Mouse (Mus musculus): ENCODE measurements at regions not wholly inside any gene's neighbourhood (a gene's known extent, or its start where the extent isn't known, plus 50 kb on each side); places are given as distances from the start of the nearest gene placed in this dataset.

DNA sequence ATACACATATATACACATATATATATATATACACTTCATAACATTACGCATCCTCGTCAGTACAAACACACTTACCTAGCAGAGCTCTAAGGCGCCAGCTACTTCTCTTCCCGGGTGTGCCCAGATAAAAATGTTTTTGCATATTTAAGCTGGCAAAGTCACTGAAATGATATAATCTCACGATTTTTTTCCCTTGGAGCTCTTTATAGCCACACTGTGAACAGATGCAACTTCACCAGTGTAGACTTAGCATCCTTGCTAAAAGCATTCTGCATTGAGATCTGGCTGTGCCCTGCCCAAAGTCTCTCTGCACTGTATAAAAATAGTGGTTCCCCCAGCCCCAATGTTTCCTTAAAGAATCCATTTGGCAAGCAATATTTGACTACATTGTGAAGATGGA, 143.5 kb downstream of the Ddx11 start:
- no peaks in the 10 kb centered on the region for H3K27me3 ChIP-seq (replicated peaks)
- H3K4me2 ChIP-seq (replicated peaks): no peak overlapping the region
- no peaks in the 10 kb centered on the region for H3K36me3 ChIP-seq
- H3K9ac ChIP-seq: no peak overlapping the region
- no peak overlapping the region for H3K4me3 ChIP-seq (replicated peaks)
- no peak overlapping the region for H3K27ac ChIP-seq
- no peaks in the 10 kb centered on the region for H3K9me3 ChIP-seq
- no peak for ATAC-seq
- 0 out of 2 replicates have a peak, but pooled peaks cover 4% of the 10 kb centered on the region for H3K4me1 ChIP-seq (replicated peaks)
- 83% methylated on average over 5 of the region's 5 CpGs for WGBS

DNA sequence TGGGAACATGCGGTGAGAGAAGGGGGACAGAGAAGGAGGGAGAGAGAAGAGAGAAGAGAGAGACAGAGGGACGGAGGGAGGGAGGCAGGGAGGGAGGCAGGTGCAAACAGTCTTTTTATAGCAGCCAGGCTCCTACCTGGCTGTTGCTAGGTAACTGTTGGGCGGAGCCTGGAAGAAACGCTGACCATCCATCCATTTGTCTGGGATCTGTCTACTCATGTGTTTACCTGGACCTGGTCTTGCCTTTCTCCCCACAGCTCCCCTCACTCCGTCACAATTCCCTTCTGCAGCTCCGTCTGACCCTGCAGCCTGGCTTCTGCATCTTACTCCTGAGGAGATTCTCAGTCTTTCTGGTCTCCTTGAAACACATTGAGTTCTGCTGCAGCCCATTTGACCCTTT, 144.5 kb downstream of the Ddx11 start:
- Histone ChIP-seq H3K4me1 (replicated peaks) (0 out of 2 replicates have a peak, but pooled peaks cover 4% of the 10 kb centered on the region), H3K27me3 (replicated peaks) (no peaks in the 10 kb centered on the region), H3K4me3 (replicated peaks) (no peak overlapping the region), H3K27ac (no peak overlapping the region), H3K36me3 (no peaks in the 10 kb centered on the region), H3K9ac (no peak overlapping the region), H3K9me3 (no peaks in the 10 kb centered on the region), H3K4me2 (replicated peaks) (no peak overlapping the region)
- WGBS: 32% methylated on average over 6 of the region's 6 CpGs
- no peak; the same call in 1 of the 2 replicates for ATAC-seq

DNA sequence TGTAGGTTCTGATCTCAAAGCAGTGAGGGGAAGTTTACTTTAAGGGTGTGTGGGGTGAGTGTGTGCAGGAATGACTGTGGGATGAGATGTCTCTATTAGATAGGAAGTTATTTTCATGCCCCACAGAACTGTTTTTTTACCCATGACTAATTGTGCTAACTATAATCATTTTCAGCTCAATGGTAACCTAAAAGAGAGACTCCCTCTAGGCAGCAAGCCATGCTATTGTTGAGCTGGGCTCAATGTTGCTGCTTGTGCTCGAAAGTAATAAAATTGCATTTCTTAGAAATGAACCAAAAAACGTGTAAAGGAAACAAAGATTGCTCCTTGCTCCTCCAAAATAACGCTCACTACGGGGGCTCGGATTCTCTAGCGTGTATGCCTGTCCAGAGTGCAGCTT, 146.2 kb downstream of the Ddx11 start:
- 61% methylated on average over 6 of the region's 6 CpGs for WGBS
- Histone ChIP-seq H3K9ac (no peak overlapping the region), H3K4me2 (replicated peaks) (no peak overlapping the region), H3K27ac (no peak overlapping the region), H3K9me3 (no peaks in the 10 kb centered on the region), H3K27me3 (replicated peaks) (no peaks in the 10 kb centered on the region), H3K4me1 (replicated peaks) (0 out of 2 replicates have a peak, but pooled peaks cover 4% of the 10 kb centered on the region), H3K36me3 (no peaks in the 10 kb centered on the region), H3K4me3 (replicated peaks) (no peak overlapping the region)
- ATAC-seq: no peak

DNA sequence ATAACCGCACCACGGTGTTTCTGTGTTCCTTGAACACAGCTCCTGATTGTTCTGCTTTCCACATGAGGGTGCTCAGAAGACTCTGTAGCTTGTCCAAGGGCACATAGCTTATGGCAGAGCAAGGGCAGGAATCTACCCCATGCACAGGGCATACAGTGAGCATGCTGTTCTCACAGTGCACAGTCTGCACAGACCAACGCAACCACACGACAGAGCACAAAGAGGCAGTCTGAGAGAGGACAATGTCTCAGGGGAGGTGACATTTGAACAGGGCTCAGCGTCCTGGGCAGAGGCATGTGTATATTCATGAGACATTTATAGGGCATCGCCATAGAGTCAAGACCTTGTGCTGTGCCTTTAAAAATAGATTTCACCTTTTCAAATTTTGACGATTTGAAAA, 148.6 kb downstream of the Ddx11 start:
- no peaks in the 10 kb centered on the region for H3K9me3 ChIP-seq
- ATAC-seq: no peak
- H3K4me2 ChIP-seq (replicated peaks): no peak overlapping the region
- no peak overlapping the region for H3K4me3 ChIP-seq (replicated peaks)
- no peak overlapping the region for H3K9ac ChIP-seq
- no peaks in the 10 kb centered on the region for H3K36me3 ChIP-seq
- 0 out of 2 replicates have a peak, but pooled peaks cover 4% of the 10 kb centered on the region for H3K4me1 ChIP-seq (replicated peaks)
- no peak overlapping the region for H3K27ac ChIP-seq
- WGBS: 88% methylated on average over 7 of the region's 7 CpGs
- H3K27me3 ChIP-seq (replicated peaks): no peaks in the 10 kb centered on the region

GRCm38 (mm10) chr17:66276778-66277177, 153.5 kb downstream of the Ddx11 start:
- Histone ChIP-seq H3K36me3 (no peaks in the 10 kb centered on the region), H3K9me3 (no peaks in the 10 kb centered on the region), H3K27ac (no peak overlapping the region), H3K9ac (no peak overlapping the region), H3K27me3 (replicated peaks) (no peaks in the 10 kb centered on the region), H3K4me1 (replicated peaks) (no peaks in the 10 kb centered on the region), H3K4me2 (replicated peaks) (no peak overlapping the region), H3K4me3 (replicated peaks) (no peak overlapping the region)
- 55% methylated on average over 13 of the region's 13 CpGs for WGBS
- no peak for ATAC-seq

GRCm38 (mm10) chr17:66278037-66278436, 154.7 kb downstream of the Ddx11 start:
- H3K27me3 ChIP-seq (replicated peaks): no peaks in the 10 kb centered on the region
- ATAC-seq: no peak
- WGBS: 80% methylated on average over 5 of the region's 5 CpGs
- H3K4me3 ChIP-seq (replicated peaks): no peak overlapping the region
- H3K36me3 ChIP-seq: no peaks in the 10 kb centered on the region
- H3K9ac ChIP-seq: no peak overlapping the region
- no peaks in the 10 kb centered on the region for H3K4me1 ChIP-seq (replicated peaks)
- H3K9me3 ChIP-seq: no peaks in the 10 kb centered on the region
- H3K4me2 ChIP-seq (replicated peaks): no peak overlapping the region
- H3K27ac ChIP-seq: no peak overlapping the region

DNA sequence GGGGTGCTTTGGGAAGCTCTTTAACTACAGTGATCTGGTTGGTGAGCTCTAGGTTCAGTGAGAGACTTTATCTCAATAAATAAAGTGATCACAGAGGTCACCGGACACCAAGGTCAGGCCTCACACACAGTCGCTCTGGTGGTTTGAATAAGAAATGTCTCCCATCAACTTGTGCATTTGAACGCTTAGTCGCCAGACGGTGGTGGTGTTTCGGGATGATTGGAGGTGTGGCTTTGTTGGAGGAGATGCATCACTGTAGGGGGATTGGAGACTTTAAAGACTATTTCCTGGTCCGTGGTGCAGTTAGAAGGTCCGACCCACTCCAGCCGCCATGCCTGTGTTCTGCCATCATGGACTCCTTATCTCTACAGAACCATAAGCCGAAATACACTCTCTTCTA, 162.0 kb downstream of the Ddx11 start:
- no peak for ATAC-seq
- Histone ChIP-seq H3K4me2 (replicated peaks) (no peak overlapping the region), H3K9me3 (no peaks in the 10 kb centered on the region), H3K27ac (no peak overlapping the region), H3K27me3 (replicated peaks) (no peaks in the 10 kb centered on the region), H3K36me3 (no peaks in the 10 kb centered on the region), H3K9ac (no peak overlapping the region), H3K4me3 (replicated peaks) (no peak overlapping the region), H3K4me1 (replicated peaks) (no peaks in the 10 kb centered on the region)
- 91% methylated on average over 10 of the region's 10 CpGs for WGBS

Measured in intestine, embryonic 15.5 days (tissue).